ENCODE assay signal across 7 mouse cellular contexts in genomic region chr2:165992270-165993172, GRCm38 (mm10). TPM values are rescaled to one million over a fixed set of nuclear protein-coding genes. Genes with fewer than 3 reads are reported as not detected.
DNase-seq lines count a peak whose midpoint lies in the region; ATAC-seq and TF ChIP-seq lines count a peak whose summit lies in the region.

Gene Ncoa3, plus strand, starts transcription at chr2:165992636.

- H3K4me2 ChIP-seq in intestine, postnatal 0 days (replicated peaks; ENCODE audit: low read depth): peak within 1 kb of the TSS; percentile 99
- H3K4me2 ChIP-seq in midbrain, embryonic 12.5 days (replicated peaks): peak within 1 kb of the TSS; percentile 98

- 0 out of 2 replicates have a peak, but pooled peaks cover 3% of the 10 kb centered on the region for H3K4me1 ChIP-seq in intestine, postnatal 0 days (replicated peaks; ENCODE audit: control insufficient read depth, insufficient read depth, low read length)
- H3K4me1 ChIP-seq in midbrain, embryonic 12.5 days: peaks cover 19% of the 10 kb centered on the region; the same call in 1 of the 2 replicates
- peaks cover 10% of the 10 kb centered on the region; the same call in 1 of the 2 replicates for H3K4me1 ChIP-seq in small intestine, adult 2 months (ENCODE audit: control insufficient read depth, insufficient read depth, insufficient read length, low read length)

- no peaks in the 10 kb centered on the region for H3K27me3 ChIP-seq in intestine, postnatal 0 days (replicated peaks; ENCODE audit: control insufficient read depth, insufficient read depth, low read length)
- peaks cover 4% of the 10 kb centered on the region; the same call in 1 of the 2 replicates for H3K27me3 ChIP-seq in midbrain, embryonic 12.5 days
- H3K27me3 ChIP-seq in small intestine, adult 2 months (ENCODE audit: control insufficient read depth, insufficient read depth, low read length): no peaks in the 10 kb centered on the region

- H3K36me3 ChIP-seq in intestine, postnatal 0 days (ENCODE audit: control insufficient read depth, insufficient read depth): no peaks in the 10 kb centered on the region
- no peaks in the 10 kb centered on the region for H3K36me3 ChIP-seq in midbrain, embryonic 12.5 days
- peaks cover 1% of the 10 kb centered on the region; the same call in 1 of the 2 replicates for H3K36me3 ChIP-seq in small intestine, adult 2 months (ENCODE audit: control insufficient read depth, insufficient read depth, low read length)

- no peaks in the 10 kb centered on the region for H3K9me3 ChIP-seq in intestine, postnatal 0 days (ENCODE audit: control insufficient read depth)
- no peaks in the 10 kb centered on the region for H3K9me3 ChIP-seq in midbrain, embryonic 12.5 days

- peak; percentile 84 for DNase-seq in adrenal gland, adult 8-10 months
- DNase-seq in embryo, embryonic 9.5 days (ENCODE audit: extremely low spot score): peak; percentile 90
- no peak for DNase-seq in gonadal fat pad, adult 2 months (ENCODE audit: low read depth)
- peak; percentile 95 for DNase-seq in left cerebral cortex, postnatal 4 days

- peak; percentile 97 for ATAC-seq in intestine, postnatal 0 days
- peak; percentile 94 for ATAC-seq in midbrain, embryonic 12.5 days (ENCODE audit: low FRiP score, low read depth)

- intact Hi-C loops in left cerebral cortex, postnatal 4 days (cut with DNase I): no loop called here

- 2% methylated on average over 87 of the region's 103 CpGs for WGBS in intestine, postnatal 0 days
- WGBS in midbrain, embryonic 12.5 days: 2% methylated on average over 96 of the region's 103 CpGs
- 2% methylated on average over 103 of the region's 103 CpGs for WGBS in small intestine, adult 2 months

- H3K9ac ChIP-seq in intestine, postnatal 0 days (ENCODE audit: low read depth, low read length): peak within 1 kb of the TSS; percentile 91
- peak within 1 kb of the TSS; percentile 96 for H3K9ac ChIP-seq in midbrain, embryonic 12.5 days (replicated peaks)

- peak within 1 kb of the TSS; percentile 96 for H3K4me3 ChIP-seq in intestine, postnatal 0 days (ENCODE audit: low read depth, low read length)
- H3K4me3 ChIP-seq in midbrain, embryonic 12.5 days: peak within 1 kb of the TSS; percentile 97
- H3K4me3 ChIP-seq in small intestine, adult 2 months (ENCODE audit: low read depth, low read length): peak within 1 kb of the TSS; percentile 96

- TF ChIP-seq CTCF in intestine, postnatal 0 days (IDR thresholded peaks at IDR 0.05; ENCODE audit: low read depth): no peak
- no peak for TF ChIP-seq CTCF in small intestine, adult 2 months (IDR thresholded peaks at IDR 0.05; ENCODE audit: extremely low read depth, insufficient read length, insufficient replicate concordance, low read depth, low read length)

- TF ChIP-seq POLR2A in small intestine, adult 2 months (IDR thresholded peaks at IDR 0.05; ENCODE audit: low read depth, low read length): peak; percentile 95

- H3K27ac ChIP-seq in intestine, postnatal 0 days (ENCODE audit: low read depth, low read length): peak within 1 kb of the TSS; percentile 82
- peak within 1 kb of the TSS; percentile 81 for H3K27ac ChIP-seq in midbrain, embryonic 12.5 days (replicated peaks)
- peak within 1 kb of the TSS; percentile 80 for H3K27ac ChIP-seq in small intestine, adult 2 months (ENCODE audit: insufficient read depth, low read depth, low read length)

RNA-seq across cellular contexts. Expression of gene Ncoa3, which starts in this region (rescaled TPM):
- 10 to 100 TPM; 24.2 to 46.2 (median 33.3) TPM for total RNA-seq in adrenal gland, adult 8-10 months (2022)
- polyA plus RNA-seq in gonadal fat pad, adult 2 months (2012; rRNA removed): 31.5 and 31.9 TPM in 2 replicates
- polyA plus RNA-seq in intestine, postnatal 0 days (2015; fragmentation: Nextera tagmentation; extraction: Ambion mirVana): 4.7 and 5.7 TPM in 2 replicates
- 10 to 100 TPM; 36.0 to 41.3 TPM for total RNA-seq in left cerebral cortex, postnatal 4 days (2021)
- polyA plus RNA-seq in midbrain, embryonic 12.5 days (2016; fragmentation: Nextera tagmentation; extraction: Ambion mirVana): 15.3 and 15.7 TPM in 2 replicates
- polyA plus RNA-seq in small intestine, adult 2 months (2012; rRNA removed): 13.0 and 20.1 TPM in 2 replicates
